Comparison of ENCODE assay signal across 8 mouse cellular contexts in the genomic region with DNA sequence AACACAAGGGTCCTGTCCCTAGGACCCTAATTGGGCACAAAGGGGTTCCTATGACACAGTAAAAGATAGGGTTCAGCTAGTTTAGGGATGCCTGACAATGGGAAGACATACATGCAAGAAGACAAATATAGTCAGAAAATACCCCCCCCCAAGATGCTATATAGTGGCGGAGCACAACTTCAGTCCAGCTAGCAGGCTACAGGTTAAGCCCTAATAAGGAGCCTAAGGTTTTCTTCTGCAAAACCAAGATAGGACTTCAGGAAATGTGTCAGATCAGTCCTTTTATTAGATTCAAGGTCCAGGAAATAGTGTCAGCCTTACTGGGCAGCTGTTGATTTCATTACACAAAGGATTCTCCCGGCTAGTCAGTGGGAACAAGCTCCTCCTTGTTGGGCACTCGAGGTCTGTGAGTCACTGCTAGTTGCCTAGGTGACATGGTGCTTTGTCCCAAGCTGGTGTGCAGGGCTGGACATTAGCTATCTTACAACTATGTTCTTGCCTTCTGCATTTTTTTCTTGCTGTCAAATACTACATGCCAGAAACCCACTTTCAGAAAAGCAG. TPM values are rescaled to one million over a fixed set of nuclear protein-coding genes. Genes with fewer than 3 reads are reported as not detected.
A peak's percentile ranks its signal among the peaks of the same experiment; 100 is the strongest.
DNase-seq lines count a peak whose midpoint lies in the region; ATAC-seq lines count a peak whose summit lies in the region.

No protein-coding gene starts in this region.

- H3K4me1 ChIP-seq in heart, embryonic 10.5 days = peaks cover 13% of the 10 kb centered on the region
- no peaks in the 10 kb centered on the region for H3K4me1 ChIP-seq in kidney, embryonic 14.5 days (ENCODE audit: control insufficient read depth, insufficient read depth, low read length)
- H3K4me1 ChIP-seq in midbrain, embryonic 10.5 days = peaks cover 15% of the 10 kb centered on the region

- WGBS in heart, embryonic 10.5 days = 27% methylated on average over 3 of the region's 3 CpGs
- 39% methylated on average over 3 of the region's 3 CpGs for WGBS in kidney, embryonic 14.5 days
- WGBS in midbrain, embryonic 10.5 days = 34% methylated on average over 3 of the region's 3 CpGs

- H3K36me3 ChIP-seq in heart, embryonic 10.5 days = no peaks in the 10 kb centered on the region
- H3K36me3 ChIP-seq in kidney, embryonic 14.5 days (ENCODE audit: control insufficient read depth, insufficient read depth, low read length) = no peaks in the 10 kb centered on the region
- H3K36me3 ChIP-seq in midbrain, embryonic 10.5 days = no peaks in the 10 kb centered on the region

- H3K9me3 ChIP-seq in heart, embryonic 10.5 days = no peaks in the 10 kb centered on the region
- no peaks in the 10 kb centered on the region for H3K9me3 ChIP-seq in kidney, embryonic 14.5 days (ENCODE audit: control insufficient read depth, low read length)
- H3K9me3 ChIP-seq in midbrain, embryonic 10.5 days (replicated peaks) = no peaks in the 10 kb centered on the region

- no peak overlapping the region for H3K4me3 ChIP-seq in heart, embryonic 10.5 days
- no peak overlapping the region for H3K4me3 ChIP-seq in kidney, embryonic 14.5 days (ENCODE audit: low read length)
- no peak overlapping the region for H3K4me3 ChIP-seq in midbrain, embryonic 10.5 days

- ATAC-seq in kidney, embryonic 14.5 days (ENCODE audit: low FRiP score, low TSS enrichment) = peak; percentile 73; the same call in 1 of the 2 replicates
- no peak for ATAC-seq in erythroblast, adult 5-6 weeks (replicated peaks; ENCODE audit: low FRiP score, poor library complexity, severe bottlenecking)

- DNase-seq in left cerebral cortex, postnatal 14 days (ENCODE audit: low spot score in 2 of 2) = peak; percentile 12 to 41
- DNase-seq in left cerebral cortex, adult 9 months (ENCODE audit: low spot score in 2 of 2) = no peak
- peak; percentile 56 for DNase-seq in embryo, embryonic 11 days
- DNase-seq in heart, embryonic 10.5 days (ENCODE audit: low spot score) = peak; percentile 86
- peak; percentile 56 for DNase-seq in midbrain, embryonic 10.5 days (ENCODE audit: low spot score)
- no peak for DNase-seq in ovary, postnatal 10 days (ENCODE audit: low spot score)

- no peaks in the 10 kb centered on the region for H3K27me3 ChIP-seq in heart, embryonic 10.5 days (ENCODE audit: insufficient read depth, poor library complexity, severe bottlenecking)
- H3K27me3 ChIP-seq in kidney, embryonic 14.5 days (ENCODE audit: control insufficient read depth, insufficient read depth, low read length) = no peaks in the 10 kb centered on the region
- no peaks in the 10 kb centered on the region for H3K27me3 ChIP-seq in midbrain, embryonic 10.5 days (ENCODE audit: low read depth, poor library complexity, severe bottlenecking)

- no peak overlapping the region for H3K9ac ChIP-seq in kidney, embryonic 14.5 days (ENCODE audit: low read depth, low read length)

- intact Hi-C loops in left cerebral cortex, postnatal 14 days (cut with DNase I) = no loop called here

- H3K4me2 ChIP-seq in kidney, embryonic 14.5 days (replicated peaks; ENCODE audit: low read depth, low read length) = no peak overlapping the region

- H3K27ac ChIP-seq in heart, embryonic 10.5 days = 0 out of 2 replicates have a peak overlapping the region, but pooled peaks have one; percentile 36
- H3K27ac ChIP-seq in kidney, embryonic 14.5 days (ENCODE audit: low read depth, low read length) = no peak overlapping the region
- H3K27ac ChIP-seq in midbrain, embryonic 10.5 days (replicated peaks) = peak overlapping the region; percentile 73

RNA-seq across cellular contexts. Expression of gene Cd93, which starts 34.9 kb away (rescaled TPM):
- total RNA-seq in left cerebral cortex, postnatal 14 days (2021) = 10 to 100 TPM; 15.6 to 17.1 TPM
- 10.3 and 19.7 TPM in 2 replicates for polyA plus RNA-seq in heart, embryonic 10.5 days (2016; fragmentation: Nextera tagmentation; extraction: Ambion mirVana)
- 14.0 and 16.0 TPM in 2 replicates for polyA plus RNA-seq in kidney, embryonic 14.5 days (2014; fragmentation: Nextera tagmentation; extraction: Ambion mirVana)
- polyA plus RNA-seq in midbrain, embryonic 10.5 days (2016; fragmentation: Nextera tagmentation; extraction: Ambion mirVana) = 4.7 and 5.5 TPM in 2 replicates
- total RNA-seq in erythroblast, adult 5-6 weeks (2015; ENCODE audit: low replicate concordance) = 8.8 and 14.2 TPM in 2 replicates
- total RNA-seq in erythroblast, adult 5-6 weeks (2017; ENCODE audit: low replicate concordance) = 9.1 and 9.4 TPM in 2 replicates

Comparison
In these comparisons a context has a peak if more than half of its experiments do, and no peak if none do; other contexts are left out.
1. DNase-seq: peak in left cerebral cortex, postnatal 14 days (2 of 2), embryo, embryonic 11 days (single experiment), heart, embryonic 10.5 days (single experiment) and midbrain, embryonic 10.5 days (single experiment); none in left cerebral cortex, adult 9 months (0 of 2) and ovary, postnatal 10 days (single experiment).